Mouse (Mus musculus) ES-CJ7 (cell line): Measurements from ENCODE around the gene Atp4b.
"Not testable (repeated sequence)": the region's sequence is repeated elsewhere in the genome, so short reads cannot be mapped to it uniquely, and the experiment has no call there.

Experiments used
- DNase-seq: peaks from one replicate; pipeline ENCODE4 v3.0.0; 2011; ENCODE audit warnings: low read depth, low spot score

The Atp4b gene

DNA sequence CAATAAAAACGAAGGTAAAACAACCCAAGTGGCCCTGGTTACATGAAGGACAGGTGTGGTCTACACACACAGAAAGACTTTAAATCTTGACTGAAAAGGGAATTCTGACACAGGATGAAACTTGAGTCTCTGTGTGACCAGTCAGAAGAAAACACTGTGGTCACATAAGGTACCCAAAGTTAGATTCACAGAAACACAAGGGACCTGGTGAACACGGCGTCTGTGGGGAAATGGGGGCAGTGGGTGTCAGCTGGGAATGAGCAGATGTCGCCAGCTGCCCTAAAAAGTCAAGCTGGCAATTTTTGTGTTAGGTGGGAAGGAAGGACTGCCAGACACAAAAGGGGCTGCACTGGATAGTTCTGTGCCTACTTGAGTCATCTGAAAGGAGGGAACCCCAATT is 13.6 kb downstream of the Atp4b start:
- no peak for DNase-seq

DNA sequence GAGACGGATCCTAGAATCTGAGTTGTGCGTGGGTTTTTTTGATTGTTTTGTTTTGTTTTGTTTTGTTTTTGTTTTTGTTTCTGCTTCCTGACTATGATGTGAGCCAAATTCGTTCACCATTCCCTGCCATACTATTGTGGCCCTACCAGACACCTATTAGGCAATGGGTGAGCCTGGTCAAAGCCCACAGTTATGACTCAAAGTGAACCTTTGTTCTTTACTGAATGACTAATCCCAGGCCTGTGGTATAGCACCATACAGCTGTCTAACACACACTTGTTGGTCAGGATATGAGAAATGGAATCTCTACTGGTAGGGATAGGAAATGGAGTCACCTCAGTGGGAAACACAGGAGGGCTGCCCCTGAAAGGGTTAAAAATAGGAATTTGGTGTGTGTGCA is 14.1 kb downstream of the Atp4b start:
- no peak for DNase-seq

DNA sequence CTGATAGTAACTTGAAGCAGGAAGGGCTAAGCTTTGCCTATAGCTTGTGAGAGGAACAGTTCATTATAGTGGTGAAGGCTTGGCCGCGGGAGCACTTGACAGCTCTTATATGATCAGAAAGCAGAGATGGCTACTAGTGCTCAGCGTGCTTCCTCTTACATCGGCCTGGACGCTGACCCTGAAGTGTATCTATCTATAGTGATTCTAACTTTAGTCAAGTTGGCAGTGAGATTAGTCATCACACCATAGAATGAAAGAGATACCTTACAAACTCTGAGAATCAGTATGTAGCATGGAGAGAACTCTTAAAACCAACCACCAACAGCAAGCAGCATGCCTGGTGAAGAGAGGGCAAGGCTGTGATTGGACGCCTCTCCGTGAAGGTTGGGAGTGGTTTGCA is 15.0 kb downstream of the Atp4b start:
- DNase-seq, result no peak

- no peak for DNase-seq
Observed at GRCm38 (mm10) chr8:13373151-13373662, 23.4 kb downstream of the Atp4b start.

- DNase-seq, result peak; percentile 86
Observed at GRCm38 (mm10) chr8:13361865-13362264, 34.8 kb downstream of the Atp4b start.

GRCm38 (mm10) chr8:13360213-13360612 is 36.4 kb downstream of the Atp4b start:
- no peak for DNase-seq

- no peak for DNase-seq
Observed at GRCm38 (mm10) chr8:13356681-13357080, 39.9 kb downstream of the Atp4b start.

GRCm38 (mm10) chr8:13356221-13356620 is 40.4 kb downstream of the Atp4b start:
- peak; percentile 41 for DNase-seq

GRCm38 (mm10) chr8:13353883-13354282 is 42.7 kb downstream of the Atp4b start:
- DNase-seq, result no peak

DNA sequence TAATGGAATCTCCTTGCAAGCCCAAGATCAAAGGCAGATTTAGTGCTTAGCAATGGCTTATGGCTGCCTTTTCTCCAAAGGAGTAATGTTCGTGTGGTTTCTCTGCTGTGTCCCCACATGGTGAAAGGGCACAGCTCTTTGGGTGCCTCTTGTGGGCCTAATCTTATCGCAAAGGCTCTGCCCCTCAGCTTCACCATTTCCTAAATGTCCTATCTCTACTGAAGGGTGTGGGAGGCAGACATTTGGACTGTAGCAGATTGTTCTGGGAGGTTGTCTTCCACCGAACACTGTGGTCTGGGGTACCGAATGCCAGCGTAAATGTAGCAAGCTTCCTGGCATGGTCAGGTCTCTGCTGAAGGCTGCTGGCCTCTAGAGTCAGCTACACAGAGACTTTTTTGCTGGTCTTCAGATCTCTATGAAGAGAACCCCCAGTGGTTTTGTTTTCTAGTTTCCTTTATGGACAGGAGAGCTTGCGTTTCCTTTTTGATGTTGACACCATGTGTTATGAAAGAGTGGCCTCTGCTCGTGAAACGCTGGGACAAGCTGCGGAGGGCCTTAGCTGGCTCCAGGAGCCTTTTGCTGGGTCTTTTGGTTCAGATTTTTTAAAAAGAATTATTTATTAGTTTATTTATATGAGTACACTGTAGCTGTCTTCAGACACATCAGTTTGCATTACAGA is 43.3 kb downstream of the Atp4b start:
- no peak for DNase-seq

DNA sequence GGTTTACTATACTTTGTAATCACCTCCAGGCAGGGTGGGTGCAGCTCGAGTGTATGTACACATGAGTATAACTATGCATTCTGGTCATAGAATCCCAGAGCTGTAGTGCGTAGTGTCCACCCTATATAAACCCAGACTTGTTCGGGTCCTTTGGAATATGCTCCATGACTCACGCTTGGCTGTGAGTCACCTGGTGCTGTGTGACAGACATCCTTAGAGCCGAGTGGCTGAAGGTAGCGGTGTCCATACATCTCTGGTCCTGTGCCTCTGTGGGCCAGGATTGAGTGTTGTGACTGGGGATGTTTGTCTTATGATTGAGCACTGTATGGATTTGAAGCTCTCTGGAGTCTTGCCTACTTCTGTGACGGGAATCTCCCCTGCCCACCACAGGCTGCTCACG is 44.0 kb downstream of the Atp4b start:
- DNase-seq, result no peak

GRCm38 (mm10) chr8:13351593-13351992 is 45.0 kb downstream of the Atp4b start:
- DNase-seq, result no peak

DNA sequence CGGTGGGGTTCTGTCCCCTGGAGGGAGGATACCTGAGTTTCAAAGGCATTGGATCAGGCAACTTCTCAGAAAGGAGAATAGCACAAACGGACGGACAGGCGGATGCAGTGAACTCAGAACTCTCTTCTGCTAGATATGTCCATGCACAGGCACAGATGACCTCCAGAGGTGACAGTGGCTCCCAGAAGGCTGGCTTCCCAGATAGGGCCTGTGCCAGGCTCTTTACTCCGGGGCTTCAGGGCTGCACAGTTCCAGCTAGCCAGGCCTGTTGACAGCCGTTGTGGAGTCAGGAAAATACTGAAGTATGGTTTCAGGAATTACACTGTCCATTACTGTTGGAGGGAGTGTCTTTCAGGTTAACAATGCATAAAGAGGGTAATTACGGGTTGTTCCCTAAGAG is 46.6 kb downstream of the Atp4b start:
- no peak for DNase-seq

GRCm38 (mm10) chr8:13343134-13343533 is 53.5 kb downstream of the Atp4b start:
- DNase-seq, result no peak

- DNase-seq, result no peak
Observed at GRCm38 (mm10) chr8:13342340-13342739, 54.3 kb downstream of the Atp4b start.

- DNase-seq, result no peak
Observed at GRCm38 (mm10) chr8:13340650-13341049, 56.0 kb downstream of the Atp4b start.

GRCm38 (mm10) chr8:13339646-13339990 is 57.0 kb downstream of the Atp4b start:
- DNase-seq, result peak; percentile 44

DNA sequence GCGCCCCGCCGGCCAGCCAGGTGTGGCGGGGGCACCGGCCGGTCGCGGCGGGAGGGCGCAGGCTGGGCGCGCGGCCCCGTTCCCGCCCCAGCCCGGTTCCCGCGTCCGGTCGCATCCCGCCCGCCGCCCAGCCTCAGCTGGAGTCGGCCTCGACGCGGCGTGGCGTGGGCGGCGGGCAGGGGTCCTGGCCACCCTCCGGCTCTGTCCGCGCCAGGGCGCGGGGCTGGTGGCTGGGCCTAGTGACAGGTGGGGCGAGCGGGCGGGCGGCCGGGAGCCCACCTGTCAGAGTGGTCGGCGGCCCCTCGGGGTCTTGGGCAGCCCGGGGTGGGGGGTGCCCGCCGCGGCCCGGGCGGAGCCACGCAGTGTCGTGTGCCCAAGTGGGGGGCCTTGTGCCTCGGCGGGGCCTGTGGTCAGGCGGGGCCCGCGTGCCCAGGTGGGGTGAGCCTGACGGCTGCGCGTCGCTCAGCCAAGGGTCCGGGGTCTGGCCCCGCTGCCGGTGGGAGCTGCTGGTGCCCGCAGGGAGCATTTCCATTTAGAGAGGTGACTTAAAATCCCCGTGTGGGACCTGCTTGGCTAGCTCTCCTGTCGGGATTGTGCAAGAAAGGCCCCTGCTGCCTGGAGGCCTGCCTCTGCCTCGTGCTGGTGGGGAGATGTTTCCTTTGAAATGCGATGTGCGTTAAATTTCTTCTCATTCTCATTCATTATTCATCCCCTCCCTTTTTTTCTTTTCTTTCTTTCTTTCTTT is 57.6 kb downstream of the Atp4b start:
- peak; percentile 65 for DNase-seq

DNA sequence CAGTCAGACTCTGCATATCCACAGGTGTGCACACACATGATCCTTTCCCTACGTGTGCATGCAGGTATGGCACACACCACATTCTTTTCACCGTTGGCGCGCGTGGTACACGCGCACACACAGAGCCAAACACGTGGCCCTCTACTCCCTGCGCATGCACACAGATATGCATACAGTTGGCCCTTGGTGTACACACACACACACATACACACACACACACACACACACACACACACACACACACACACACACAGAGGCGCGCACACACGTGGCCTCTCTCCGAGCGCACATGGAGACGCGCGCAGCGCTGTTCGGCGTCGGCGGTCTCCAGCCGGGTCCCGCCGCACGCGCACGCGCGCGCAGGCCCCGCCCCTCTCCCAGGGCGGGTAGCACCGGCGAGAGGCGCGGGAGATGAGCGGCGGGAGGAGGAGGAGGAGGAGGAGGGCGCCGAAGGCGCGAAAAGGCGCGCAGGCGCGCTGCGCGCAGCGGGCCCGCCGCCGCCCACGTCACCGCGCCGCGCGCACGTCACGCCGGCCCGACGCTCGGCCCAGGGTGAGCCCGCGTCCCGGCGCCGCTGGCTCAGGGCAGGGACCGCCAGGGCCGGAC is 58.3 kb downstream of the Atp4b start, which contains the start of gene Tfdp1:
Gene Tfdp1, plus strand, starts transcription at position 497 of the 606 bp plus-strand sequence.
- DNase-seq, result peak; percentile 93

GRCm38 (mm10) chr8:13337678-13338077 is 58.9 kb downstream of the Atp4b start:
- DNase-seq, result peak; percentile 40

DNA sequence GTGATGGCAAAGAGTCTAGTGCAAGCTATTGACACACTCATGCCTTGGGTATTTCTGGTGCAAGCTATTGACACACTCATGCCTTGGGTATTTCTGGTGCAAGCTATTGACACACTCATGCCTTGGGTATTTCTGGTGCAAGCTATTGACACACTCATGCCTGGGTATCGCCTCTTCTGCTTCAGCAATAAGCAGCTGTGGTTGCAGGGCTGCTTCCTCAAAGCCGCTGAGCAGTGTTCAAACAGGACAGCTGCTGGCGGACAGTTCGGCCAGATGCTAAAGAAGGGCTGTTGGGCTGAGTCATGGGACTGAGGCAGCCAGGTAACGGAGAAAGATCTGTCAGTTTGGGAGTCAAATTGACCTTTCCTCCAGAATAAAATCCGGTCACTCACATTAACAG is 59.4 kb downstream of the Atp4b start:
- DNase-seq, result not testable (repeated sequence)
